Mouse (Mus musculus): ENCODE results near the gene Tie1.

DNA sequence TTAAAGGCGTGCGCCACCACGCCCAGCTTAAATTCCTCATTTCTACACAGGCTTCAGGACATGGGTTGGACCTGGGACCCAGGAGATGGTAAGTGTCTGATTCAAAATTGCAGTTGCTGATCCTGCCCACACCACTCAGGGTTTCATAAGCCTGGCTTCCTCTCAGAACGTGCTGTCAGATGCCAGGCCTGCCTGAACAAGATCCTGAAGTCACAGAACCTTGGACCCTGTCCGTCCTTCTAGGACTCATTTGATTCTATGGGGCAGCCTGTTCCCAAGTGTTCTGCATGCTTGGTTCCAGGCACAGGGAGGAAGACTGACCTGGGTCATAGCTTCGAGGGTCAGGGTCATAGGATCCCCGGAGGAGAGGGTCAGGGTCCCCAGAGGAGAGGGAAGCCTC lies 43.7 kb upstream of the Tie1 start:
- no peak for TF ChIP-seq CTCF (conservative IDR thresholded peaks at IDR 0.05; ENCODE audit: insufficient read depth, insufficient read length, low read depth, low read length)
- TF ChIP-seq POLR2A (IDR thresholded peaks at IDR 0.05; ENCODE audit: low read depth, low read length): no peak
